Mouse (Mus musculus): ENCODE measurements around the gene Tmem14c.

DNA sequence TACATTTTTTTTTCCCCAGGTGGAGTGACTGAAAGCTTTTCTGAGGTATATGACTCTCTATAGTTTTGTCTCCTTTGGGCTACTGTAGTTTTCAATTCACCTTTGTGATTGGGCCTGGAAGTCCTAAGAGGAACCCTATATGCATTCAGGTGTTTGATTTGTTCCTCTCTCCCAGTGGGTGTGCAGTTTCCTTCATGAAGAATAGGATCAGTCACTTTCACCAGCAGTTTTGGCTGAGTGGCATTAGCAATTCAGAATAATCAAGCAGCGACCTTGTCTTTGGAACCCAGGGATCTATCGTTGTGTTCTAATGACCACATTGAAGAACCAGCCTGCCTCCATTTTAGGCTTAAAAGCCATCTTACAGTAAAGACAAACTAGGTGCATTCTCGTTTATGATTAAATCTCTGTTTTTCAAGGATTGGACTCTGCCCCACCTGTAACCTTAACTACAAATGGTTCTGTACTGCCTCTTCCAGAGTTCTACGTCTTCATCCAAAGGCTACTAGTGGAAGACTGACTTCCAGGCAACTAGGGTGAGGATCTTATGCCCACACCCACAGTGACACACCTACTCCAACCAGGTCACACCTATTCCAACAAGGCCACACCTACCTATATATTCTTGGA lies 46.2 kb upstream of the Tmem14c start:
- TF ChIP-seq CTCF (IDR thresholded peaks at IDR 0.05; ENCODE audit: control insufficient read depth, insufficient read depth, insufficient replicate concordance, low read depth, low read length) (no peak), POLR2A (IDR thresholded peaks at IDR 0.05; ENCODE audit: control insufficient read depth, low read depth, low read length) (no peak)
